Mouse (Mus musculus) bone marrow, adult 2 months (tissue): ENCODE measurements around the gene Ldhb.

Source experiments
- CTCF ChIP-seq: fragments of 200-500 bp; IDR thresholded peaks from 2 replicates; pipeline ENCODE4 v1.5.1; 2011; ENCODE audit warnings: low read length, control low read depth; ENCODE audit not compliant: control insufficient read depth, insufficient read depth
- POLR2A ChIP-seq: fragments of 200-500 bp; IDR thresholded peaks from 2 replicates; pipeline ENCODE4 v1.6.1; 2011; ENCODE audit warnings: low read depth, mild to moderate bottlenecking, control low read depth, low read length, borderline replicate concordance; ENCODE audit not compliant: control insufficient read depth

- TF ChIP-seq CTCF (no peak), POLR2A (no peak)
Observed at GRCm38 (mm10) chr6:142507033-142507784, 548 bp downstream of the Ldhb start.
